Comparison of ENCODE assay signal across 20 mouse cellular contexts in the genomic region with DNA sequence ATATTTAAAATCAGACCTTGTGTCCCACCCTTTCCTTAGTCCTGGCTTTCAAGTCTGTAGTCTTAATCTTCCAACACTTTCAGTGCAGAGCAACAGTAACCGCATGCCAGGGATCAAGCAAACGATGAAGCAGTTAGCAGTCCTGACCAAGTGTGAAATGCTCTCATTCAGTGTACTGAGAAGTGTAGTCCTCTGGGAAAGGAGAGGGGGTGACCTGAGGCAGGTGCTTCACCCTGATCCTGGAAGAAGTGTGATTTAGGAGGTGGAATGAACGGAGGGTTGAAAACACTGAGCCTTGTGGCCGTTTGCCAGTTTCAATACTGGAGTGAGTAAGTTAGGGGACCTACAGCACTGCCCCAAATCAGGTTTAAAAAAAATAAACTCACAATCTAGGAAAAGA.
A peak's percentile ranks its signal among the peaks of the same experiment; 100 is the strongest.
DNase-seq lines count a peak whose midpoint lies in the region; ATAC-seq and TF ChIP-seq lines count a peak whose summit lies in the region.
"Had no signal": no experiment of that assay in that cellular context is flagged by ENCODE, and none has a peak within 500 bp of the region (broad histone marks: within the 10 kb centered on the region; RNA-seq: fewer than 3 reads in every experiment).

No protein-coding gene starts in this region.

- no peak overlapping the region for H3K4me3 ChIP-seq in heart, embryonic 15.5 days
- H3K4me3 ChIP-seq in liver, adult 2 months (ENCODE audit: insufficient read depth, low read depth, low read length), result no peak overlapping the region
- no peak overlapping the region for H3K4me3 ChIP-seq in liver, postnatal 0 days (ENCODE audit: low read depth, low read length)
- no peak overlapping the region for H3K4me3 ChIP-seq in hindbrain, embryonic 16.5 days (ENCODE audit: low read length)
- H3K4me3 ChIP-seq: embryonic facial prominence, embryonic 10.5 days; forebrain, embryonic 13.5 days; gastrocnemius, adult 2 months; heart, embryonic 10.5 days; hindbrain, embryonic 12.5 days had no signal

- peak overlapping the region; percentile 31; the same call in 1 of the 2 replicates for H3K27ac ChIP-seq in heart, embryonic 15.5 days
- H3K27ac ChIP-seq in liver, adult 2 months (replicated peaks; ENCODE audit: insufficient read depth, low read depth, low read length), result peak overlapping the region; percentile 55
- no peak overlapping the region for H3K27ac ChIP-seq in liver, postnatal 0 days (ENCODE audit: low read depth)
- H3K27ac ChIP-seq in hindbrain, embryonic 16.5 days (ENCODE audit: low read depth, low read length), result no peak overlapping the region
- H3K27ac ChIP-seq: embryonic facial prominence, embryonic 10.5 days; forebrain, embryonic 13.5 days; gastrocnemius, adult 2 months; heart, embryonic 10.5 days; hindbrain, embryonic 12.5 days; hindbrain, postnatal 0 days had no signal

- TF ChIP-seq POLR2A in liver, adult 2 months (IDR thresholded peaks at IDR 0.05; ENCODE audit: extremely low read depth, insufficient read depth, low read length), result no peak

- DNase-seq in heart, adult 18-20 months, result no peak
- no peak for DNase-seq in liver, adult 2 months (ENCODE audit: extremely low read depth, low read depth, low spot score)
- no peak for DNase-seq in liver, postnatal 0 days
- DNase-seq in forelimb bud, embryonic 11.5 days (ENCODE audit: low read depth, low spot score), result peak; percentile 43
- no peak for DNase-seq in left cerebral cortex, postnatal 36 days (ENCODE audit: low spot score in 2 of 2)
- DNase-seq: adrenal gland, adult 2 months; adrenal gland, postnatal 25 days; cerebellum, adult 2 months; cerebellum, postnatal 10 days; forebrain, postnatal 0 days; gastrocnemius, adult 2 months; gastrocnemius, postnatal 25 days; heart, postnatal 4 days had no signal

- H3K9me3 ChIP-seq in heart, embryonic 15.5 days (replicated peaks), result no peaks in the 10 kb centered on the region
- H3K9me3 ChIP-seq in liver, postnatal 0 days (ENCODE audit: low read length), result no peaks in the 10 kb centered on the region
- no peaks in the 10 kb centered on the region for H3K9me3 ChIP-seq in hindbrain, embryonic 16.5 days (ENCODE audit: control insufficient read depth, low read length)
- H3K9me3 ChIP-seq: embryonic facial prominence, embryonic 10.5 days; forebrain, embryonic 13.5 days; heart, embryonic 10.5 days; hindbrain, embryonic 12.5 days had no signal

- no peak for TF ChIP-seq CTCF in liver, adult 2 months (IDR thresholded peaks at IDR 0.05; ENCODE audit: low read depth, low read length)
- no peak for TF ChIP-seq CTCF in liver, postnatal 0 days (IDR thresholded peaks at IDR 0.05; ENCODE audit: low read depth)

- no peak overlapping the region for H3K4me2 ChIP-seq in heart, embryonic 15.5 days
- no peak overlapping the region for H3K4me2 ChIP-seq in liver, postnatal 0 days (ENCODE audit: low read depth, low read length)
- H3K4me2 ChIP-seq in hindbrain, embryonic 16.5 days (ENCODE audit: low read length), result no peak overlapping the region
- H3K4me2 ChIP-seq: forebrain, embryonic 13.5 days; hindbrain, embryonic 12.5 days had no signal

- H3K4me1 ChIP-seq in heart, embryonic 15.5 days (replicated peaks), result peaks cover 9% of the 10 kb centered on the region
- peaks cover 44% of the 10 kb centered on the region for H3K4me1 ChIP-seq in liver, adult 2 months (ENCODE audit: control insufficient read depth, insufficient read depth, low read length)
- peaks cover 15% of the 10 kb centered on the region; the same call in 1 of the 2 replicates for H3K4me1 ChIP-seq in liver, postnatal 0 days (ENCODE audit: insufficient read depth)
- H3K4me1 ChIP-seq in hindbrain, embryonic 16.5 days (ENCODE audit: control insufficient read depth, insufficient read depth, low read depth, low read length), result no peaks in the 10 kb centered on the region
- H3K4me1 ChIP-seq: hindbrain, embryonic 12.5 days had no signal

- intact Hi-C loops in left cerebral cortex, postnatal 36 days (cut with DNase I), result no loop called here

- ATAC-seq in heart, embryonic 15.5 days (replicated peaks; ENCODE audit: insufficient number of reproducible peaks, insufficient read depth, low FRiP score, low read depth), result no peak
- ATAC-seq in liver, postnatal 0 days, result no peak
- ATAC-seq in hindbrain, embryonic 16.5 days, result no peak
- ATAC-seq: forebrain, embryonic 13.5 days; forebrain, postnatal 0 days; hindbrain, postnatal 0 days had no signal

- TF ChIP-seq EP300 in liver, postnatal 0 days (IDR thresholded peaks at IDR 0.05; ENCODE audit: low read depth), result no peak

- peaks cover 4% of the 10 kb centered on the region; the same call in 1 of the 2 replicates for H3K79me2 ChIP-seq in liver, adult 2 months (ENCODE audit: control insufficient read depth, insufficient read depth, low read length)

- WGBS in heart, embryonic 15.5 days, result 78% methylated on average over 4 of the region's 4 CpGs
- 60% methylated on average over 4 of the region's 4 CpGs for WGBS in liver, adult 2 months
- WGBS in liver, postnatal 0 days (ENCODE audit: insufficient replicate concordance), result 75% methylated on average over 4 of the region's 4 CpGs
- WGBS in hindbrain, embryonic 16.5 days, result 81% methylated on average over 4 of the region's 4 CpGs

- no peak overlapping the region for H3K9ac ChIP-seq in heart, embryonic 15.5 days
- no peak overlapping the region for H3K9ac ChIP-seq in liver, adult 2 months (ENCODE audit: low read depth, low read length)
- no peak overlapping the region for H3K9ac ChIP-seq in liver, postnatal 0 days (replicated peaks)
- no peak overlapping the region for H3K9ac ChIP-seq in hindbrain, embryonic 16.5 days (ENCODE audit: low read depth, low read length)
- H3K9ac ChIP-seq: forebrain, embryonic 13.5 days; forebrain, postnatal 0 days; hindbrain, embryonic 12.5 days had no signal

- no peaks in the 10 kb centered on the region for H3K27me3 ChIP-seq in heart, embryonic 15.5 days
- no peaks in the 10 kb centered on the region for H3K27me3 ChIP-seq in liver, adult 2 months (ENCODE audit: control insufficient read depth, insufficient read depth, low read length)
- H3K27me3 ChIP-seq in liver, postnatal 0 days (ENCODE audit: insufficient read depth, low read length), result no peaks in the 10 kb centered on the region
- no peaks in the 10 kb centered on the region for H3K27me3 ChIP-seq in hindbrain, embryonic 16.5 days (replicated peaks; ENCODE audit: control insufficient read depth, insufficient read depth, low read length)
- H3K27me3 ChIP-seq: forebrain, embryonic 13.5 days; hindbrain, embryonic 12.5 days had no signal

- peaks cover 69% of the 10 kb centered on the region for H3K36me3 ChIP-seq in heart, embryonic 15.5 days
- H3K36me3 ChIP-seq in liver, adult 2 months (ENCODE audit: control insufficient read depth, insufficient read depth, low read length), result peaks cover 30% of the 10 kb centered on the region
- no peaks in the 10 kb centered on the region for H3K36me3 ChIP-seq in liver, postnatal 0 days (replicated peaks; ENCODE audit: insufficient read depth, low read length)
- no peaks in the 10 kb centered on the region; the same call in none of the 2 replicates for H3K36me3 ChIP-seq in hindbrain, embryonic 16.5 days (ENCODE audit: control insufficient read depth, insufficient read depth, low read length)

Comparison
In these comparisons a context has a peak if more than half of its experiments do, and no peak if none do; other contexts are left out.
1. H3K27ac ChIP-seq: peak in heart, embryonic 15.5 days (single experiment) and liver, adult 2 months (single experiment); none in liver, postnatal 0 days (single experiment) and hindbrain, embryonic 16.5 days (single experiment).